Mouse (Mus musculus): Measurements from ENCODE around the gene Mtrex. TPM values are rescaled to one million over a fixed set of nuclear protein-coding genes. Genes with fewer than 3 reads are reported as not detected.

Gene Mtrex
- polyA plus RNA-seq, 1 experiment from 2014 or later = 67.8 TPM

DNA sequence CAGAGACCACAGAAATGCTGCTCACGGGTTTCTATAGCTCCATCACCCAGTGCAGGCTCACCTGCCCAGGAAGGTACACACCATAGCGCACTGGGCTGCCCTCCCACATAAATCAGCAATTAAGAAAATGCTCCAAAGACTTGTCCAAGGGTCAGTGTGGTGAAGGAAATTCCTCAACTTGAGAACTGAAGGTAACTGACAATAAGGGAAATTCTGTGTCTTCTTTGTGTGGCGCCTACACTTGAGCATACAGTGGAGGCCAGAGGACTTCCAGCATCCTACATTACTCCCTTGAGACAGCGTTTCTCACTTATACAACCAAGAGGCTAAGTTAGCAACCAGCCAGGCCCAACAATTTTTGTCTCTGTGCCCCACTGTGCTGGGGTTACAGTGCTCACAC, 1.2 kb downstream of the Mtrex start:
- peaks cover 10% of the 10 kb centered on the region for H3K36me3 ChIP-seq
- H3K4me2 ChIP-seq = peak overlapping the region; percentile 88
- no peaks in the 10 kb centered on the region for H3K27me3 ChIP-seq
- peak overlapping the region; percentile 83 for H3K9ac ChIP-seq
- peak overlapping the region; percentile 62 for H3K4me3 ChIP-seq
- no peak overlapping the region for H3K27ac ChIP-seq (replicated peaks)
- no peak for ATAC-seq (ENCODE audit: low read depth)
- H3K4me1 ChIP-seq (replicated peaks) = peaks cover 36% of the 10 kb centered on the region
- no peaks in the 10 kb centered on the region for H3K9me3 ChIP-seq
- WGBS = 78% methylated on average over 4 of the region's 4 CpGs

DNA sequence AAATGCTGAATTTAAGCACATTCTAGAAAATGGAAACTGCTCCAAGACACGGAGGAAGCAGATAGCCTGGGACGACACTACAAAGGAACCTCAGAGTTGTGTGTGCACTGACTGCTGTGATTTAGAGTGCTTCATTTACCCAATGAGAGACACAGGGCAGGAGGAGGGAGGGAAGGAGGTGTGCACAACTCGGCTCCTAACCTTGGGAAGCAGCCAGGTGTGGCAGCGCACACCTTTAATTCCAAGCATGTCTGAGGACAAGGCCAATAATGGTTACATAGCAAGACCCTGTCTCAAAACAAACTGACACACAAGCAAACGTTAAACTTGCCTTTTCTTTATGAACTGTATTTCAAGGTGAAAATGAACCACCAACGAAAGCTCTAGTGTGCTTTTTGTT, 1.9 kb downstream of the Mtrex start:
- H3K27ac ChIP-seq (replicated peaks) = no peak overlapping the region
- no peak for ATAC-seq (ENCODE audit: low read depth)
- H3K9ac ChIP-seq = no peak overlapping the region
- peaks cover 4% of the 10 kb centered on the region for H3K36me3 ChIP-seq
- no peaks in the 10 kb centered on the region for H3K27me3 ChIP-seq
- no peak overlapping the region for H3K4me3 ChIP-seq
- no peaks in the 10 kb centered on the region for H3K9me3 ChIP-seq
- peaks cover 36% of the 10 kb centered on the region for H3K4me1 ChIP-seq (replicated peaks)
- 71% methylated on average over 6 of the region's 6 CpGs for WGBS
- 0 out of 2 replicates have a peak overlapping the region, but pooled peaks have one; percentile 9 for H3K4me2 ChIP-seq

DNA sequence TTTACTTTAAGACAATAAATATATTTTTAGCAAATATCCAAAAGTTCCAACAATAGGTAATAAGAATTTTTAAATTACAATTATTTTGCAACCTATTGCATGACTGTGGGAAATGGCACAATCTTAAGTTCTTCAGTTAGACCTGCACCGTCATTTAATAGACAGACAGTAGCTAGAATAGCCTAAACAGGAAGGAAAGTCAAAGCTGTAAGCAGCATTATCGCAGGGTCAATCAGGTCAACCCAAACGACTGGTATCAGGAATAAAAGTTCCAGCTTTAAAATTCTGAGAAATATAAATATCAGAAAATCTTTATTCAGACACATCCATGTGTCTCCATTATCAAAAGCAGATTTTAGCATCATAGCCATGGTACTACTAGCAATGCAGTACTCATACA, 6.3 kb downstream of the Mtrex start:
- Histone ChIP-seq H3K4me2 (no peak overlapping the region), H3K9ac (no peak overlapping the region), H3K27me3 (no peaks in the 10 kb centered on the region), H3K9me3 (no peaks in the 10 kb centered on the region), H3K27ac (replicated peaks) (no peak overlapping the region), H3K4me3 (no peak overlapping the region), H3K4me1 (replicated peaks) (peaks cover 17% of the 10 kb centered on the region), H3K36me3 (peaks cover 37% of the 10 kb centered on the region)
- no peak for ATAC-seq (ENCODE audit: low read depth)
- 90% methylated on average over 3 of the region's 3 CpGs for WGBS

DNA sequence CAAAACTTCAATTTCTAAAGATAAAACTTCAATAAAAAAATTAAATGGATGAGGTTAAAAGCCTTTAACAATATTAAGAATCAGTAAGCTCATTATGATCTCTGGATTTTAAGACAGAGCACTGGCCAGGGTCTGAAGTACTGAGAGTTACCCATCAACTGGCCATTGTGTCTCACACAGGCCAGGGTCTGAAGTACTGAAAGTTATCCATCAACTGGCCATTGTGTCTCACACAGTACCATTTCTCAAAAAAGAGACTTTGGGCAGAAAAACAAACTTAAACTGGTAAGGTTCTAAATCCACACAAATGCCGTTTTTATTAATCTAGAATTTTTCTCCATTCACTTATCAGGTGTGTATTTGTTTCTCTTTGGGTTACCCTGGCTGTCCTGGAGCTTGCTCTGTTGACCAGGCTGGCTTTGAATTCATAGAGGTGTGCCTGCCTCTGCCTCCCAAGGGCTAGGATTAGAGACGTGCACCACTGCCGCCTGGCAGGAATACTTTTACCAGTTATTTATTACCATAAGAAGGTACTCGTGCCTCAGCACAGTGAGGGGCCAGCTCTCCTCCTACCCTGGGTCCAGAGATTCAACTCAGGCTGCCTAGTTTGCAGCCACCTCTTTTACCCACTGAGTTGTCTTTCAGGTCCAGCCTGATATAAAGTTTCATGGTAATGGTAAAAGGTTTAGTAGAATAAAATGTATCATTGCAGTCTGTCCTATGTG, 7.9 kb downstream of the Mtrex start:
- no peak overlapping the region for H3K27ac ChIP-seq (replicated peaks)
- H3K9me3 ChIP-seq = no peaks in the 10 kb centered on the region
- H3K27me3 ChIP-seq = no peaks in the 10 kb centered on the region
- no peak overlapping the region for H3K4me2 ChIP-seq
- H3K9ac ChIP-seq = no peak overlapping the region
- H3K4me3 ChIP-seq = no peak overlapping the region
- 84% methylated on average over 4 of the region's 4 CpGs for WGBS
- peaks cover 2% of the 10 kb centered on the region for H3K4me1 ChIP-seq (replicated peaks)
- H3K36me3 ChIP-seq = peaks cover 38% of the 10 kb centered on the region
- ATAC-seq (ENCODE audit: low read depth) = no peak

DNA sequence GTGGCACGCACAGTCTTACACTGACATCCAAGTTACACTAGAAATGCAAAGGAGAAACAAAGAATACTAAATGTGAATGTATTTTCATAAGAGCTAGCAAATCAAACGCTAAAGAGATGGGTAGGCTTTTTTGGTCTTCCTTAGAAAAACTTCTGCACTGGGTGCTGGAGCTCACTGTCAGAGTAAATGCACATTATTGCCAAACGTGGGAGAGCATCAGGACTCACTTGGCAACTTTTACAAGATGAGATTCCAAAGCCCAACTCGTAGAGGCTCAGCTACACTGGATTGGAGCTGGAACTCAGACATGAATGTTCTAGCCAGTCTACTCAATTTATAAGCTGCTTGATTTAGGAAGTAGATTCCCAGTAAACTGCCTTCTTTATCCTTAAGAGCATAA, 16.8 kb downstream of the Mtrex start:
- no peaks in the 10 kb centered on the region for H3K27me3 ChIP-seq
- H3K4me2 ChIP-seq = no peak overlapping the region
- 89% methylated on average over 4 of the region's 4 CpGs for WGBS
- ATAC-seq (ENCODE audit: low read depth) = no peak
- H3K4me1 ChIP-seq (replicated peaks) = no peaks in the 10 kb centered on the region
- H3K4me3 ChIP-seq = no peak overlapping the region
- H3K27ac ChIP-seq (replicated peaks) = no peak overlapping the region
- H3K36me3 ChIP-seq = peaks cover 55% of the 10 kb centered on the region
- H3K9me3 ChIP-seq = no peaks in the 10 kb centered on the region
- no peak overlapping the region for H3K9ac ChIP-seq

DNA sequence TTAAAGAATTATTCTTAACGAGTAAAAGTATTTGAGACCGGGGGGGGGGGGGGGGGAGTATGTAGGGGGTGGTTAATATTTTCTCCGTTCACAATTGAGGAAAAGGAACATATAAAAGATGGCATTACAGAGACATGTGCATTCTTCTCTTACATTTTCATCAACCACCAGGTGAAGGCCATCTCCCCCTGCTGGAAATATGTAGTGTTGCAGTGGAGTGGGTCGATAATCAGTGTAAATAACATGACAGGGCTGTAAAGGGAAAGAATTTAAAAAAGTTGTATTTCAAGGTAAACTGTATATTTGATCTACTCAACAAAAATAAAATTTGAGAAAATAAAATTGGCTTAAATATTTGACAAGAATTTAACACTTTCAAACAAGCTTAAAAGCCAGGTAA, 17.5 kb downstream of the Mtrex start:
- Histone ChIP-seq H3K9ac (no peak overlapping the region), H3K4me1 (replicated peaks) (no peaks in the 10 kb centered on the region), H3K27me3 (no peaks in the 10 kb centered on the region), H3K4me3 (no peak overlapping the region), H3K36me3 (peaks cover 62% of the 10 kb centered on the region), H3K4me2 (no peak overlapping the region), H3K27ac (replicated peaks) (no peak overlapping the region), H3K9me3 (no peaks in the 10 kb centered on the region)
- WGBS = 71% methylated on average over 4 of the region's 4 CpGs
- no peak for ATAC-seq (ENCODE audit: low read depth)

DNA sequence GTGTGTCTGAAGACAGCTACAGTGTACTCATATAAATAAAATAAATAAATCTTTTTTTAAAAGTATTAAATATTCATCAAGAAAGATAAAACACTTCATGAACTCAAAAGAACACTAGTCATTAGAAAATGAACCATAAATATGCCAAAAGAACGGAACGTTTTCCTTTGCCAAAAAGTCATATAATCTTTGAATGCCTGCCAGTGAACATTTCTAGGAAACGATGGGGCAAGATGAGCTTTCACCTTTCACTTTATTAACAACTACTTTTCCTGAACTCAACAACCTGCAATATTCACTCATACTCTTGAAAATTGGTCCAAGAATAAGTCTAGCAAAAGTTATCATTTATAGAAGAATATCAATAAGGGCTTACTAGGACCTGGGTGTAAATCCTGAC, 25.0 kb downstream of the Mtrex start:
- H3K9me3 ChIP-seq = no peaks in the 10 kb centered on the region
- WGBS = 89% methylated on average over 3 of the region's 3 CpGs
- H3K4me3 ChIP-seq = no peak overlapping the region
- H3K9ac ChIP-seq = no peak overlapping the region
- no peaks in the 10 kb centered on the region for H3K4me1 ChIP-seq (replicated peaks)
- no peak for ATAC-seq (ENCODE audit: low read depth)
- no peak overlapping the region for H3K4me2 ChIP-seq
- H3K27ac ChIP-seq (replicated peaks) = no peak overlapping the region
- H3K36me3 ChIP-seq = peaks cover 73% of the 10 kb centered on the region
- H3K27me3 ChIP-seq = no peaks in the 10 kb centered on the region

DNA sequence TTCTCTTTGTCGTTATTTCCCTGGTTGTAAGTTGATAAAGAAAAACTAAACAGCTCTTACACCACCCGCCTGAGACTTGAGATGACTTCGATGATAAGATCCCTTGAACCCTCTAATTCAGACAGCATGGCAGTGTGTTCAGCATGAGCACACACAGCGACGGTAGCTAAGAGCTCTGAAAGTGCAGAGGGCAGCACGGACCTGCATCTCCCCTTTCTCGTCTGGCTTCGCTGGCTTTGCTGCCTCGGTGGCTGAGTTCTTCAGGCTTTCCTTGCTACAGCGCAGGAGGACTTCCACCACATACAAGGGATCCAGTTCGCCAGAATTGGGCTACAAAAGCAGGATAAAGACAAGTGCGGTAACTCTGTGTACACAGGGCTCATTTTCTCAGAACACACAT, 40.0 kb downstream of the Mtrex start:
- Histone ChIP-seq H3K36me3 (peaks cover 84% of the 10 kb centered on the region), H3K27ac (replicated peaks) (no peak overlapping the region), H3K9me3 (no peaks in the 10 kb centered on the region), H3K4me1 (replicated peaks) (no peaks in the 10 kb centered on the region), H3K4me2 (no peak overlapping the region), H3K27me3 (no peaks in the 10 kb centered on the region), H3K9ac (no peak overlapping the region), H3K4me3 (no peak overlapping the region)
- 90% methylated on average over 12 of the region's 12 CpGs for WGBS
- ATAC-seq (ENCODE audit: low read depth) = no peak

DNA sequence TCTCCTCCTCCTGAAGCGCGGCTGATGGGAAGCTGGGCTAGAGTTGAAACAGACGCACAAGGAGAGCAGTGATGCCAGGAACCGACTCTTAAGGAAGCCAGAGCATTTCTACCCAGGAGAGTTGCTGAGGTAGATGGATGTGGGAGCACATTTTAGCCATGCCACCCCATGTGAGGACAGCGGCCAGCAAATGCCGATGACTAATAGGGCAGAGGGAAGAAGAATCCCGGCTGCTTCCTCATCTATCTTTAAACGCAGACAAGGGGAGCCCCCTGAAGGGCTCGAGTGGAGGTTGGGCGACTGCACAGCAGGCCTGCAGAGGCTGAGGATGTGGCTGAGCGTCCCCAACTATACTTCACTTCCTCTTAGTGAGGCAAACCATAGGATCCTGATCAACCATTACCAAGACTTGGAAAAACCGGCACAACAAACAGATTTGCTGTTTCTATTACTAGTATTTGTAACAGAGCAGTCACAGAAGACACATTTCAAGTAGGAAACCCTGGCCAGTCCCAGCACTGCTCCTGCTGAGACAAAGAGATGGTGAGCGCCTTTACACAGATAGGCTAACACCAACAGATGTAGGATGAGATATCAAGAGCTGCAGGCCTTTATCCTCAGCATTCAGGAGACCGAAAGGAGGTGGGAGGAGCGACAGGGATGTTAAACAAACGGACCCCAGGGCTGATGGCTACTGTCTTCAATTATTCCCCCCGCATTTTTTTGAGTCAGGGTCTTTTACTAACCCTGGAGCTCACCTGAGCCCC, 55.5 kb downstream of the Mtrex start:
- no peak overlapping the region for H3K9ac ChIP-seq
- no peaks in the 10 kb centered on the region for H3K27me3 ChIP-seq
- no peaks in the 10 kb centered on the region for H3K4me1 ChIP-seq (replicated peaks)
- no peak overlapping the region for H3K4me3 ChIP-seq
- 83% methylated on average over 17 of the region's 17 CpGs for WGBS
- H3K9me3 ChIP-seq = no peaks in the 10 kb centered on the region
- H3K4me2 ChIP-seq = no peak overlapping the region
- peaks cover 87% of the 10 kb centered on the region for H3K36me3 ChIP-seq
- ATAC-seq (ENCODE audit: low read depth) = no peak
- no peak overlapping the region for H3K27ac ChIP-seq (replicated peaks)

DNA sequence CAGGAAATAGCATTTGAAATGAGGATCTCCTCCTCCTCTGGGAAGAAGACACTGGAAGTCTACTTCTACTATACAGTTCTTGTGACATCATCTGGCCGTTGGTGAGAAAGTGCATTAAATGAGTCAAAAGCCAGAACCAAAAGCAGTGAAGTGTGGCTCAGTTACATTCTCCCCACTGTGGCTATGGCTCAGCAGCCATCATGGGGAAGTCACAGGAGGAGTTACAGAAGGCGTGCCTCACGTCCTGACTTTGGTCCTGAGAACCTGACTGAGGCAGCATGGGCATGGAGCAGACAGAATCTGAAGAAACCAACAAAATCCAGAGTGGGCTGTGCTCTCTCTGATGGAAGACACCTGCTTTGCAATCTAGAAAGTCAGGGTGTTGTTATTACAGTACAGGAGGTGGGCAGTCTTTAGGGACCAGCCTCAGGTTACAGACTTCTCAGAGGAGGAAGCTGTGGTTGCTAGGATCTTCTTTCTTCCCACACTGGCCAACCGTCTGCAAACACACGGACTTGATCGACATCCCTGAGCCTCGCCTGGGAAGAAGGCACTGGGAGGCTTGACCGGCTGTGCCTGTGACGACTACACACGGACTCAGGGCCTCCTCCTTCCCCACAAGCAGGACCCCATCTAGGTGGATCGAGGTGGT, 57.0 kb downstream of the Mtrex start:
- Histone ChIP-seq H3K27ac (replicated peaks) (no peak overlapping the region), H3K4me2 (no peak overlapping the region), H3K9ac (no peak overlapping the region), H3K27me3 (no peaks in the 10 kb centered on the region), H3K9me3 (no peaks in the 10 kb centered on the region), H3K4me3 (no peak overlapping the region), H3K4me1 (replicated peaks) (no peaks in the 10 kb centered on the region), H3K36me3 (peaks cover 94% of the 10 kb centered on the region)
- WGBS = 88% methylated on average over 11 of the region's 11 CpGs
- no peak for ATAC-seq (ENCODE audit: low read depth)

DNA sequence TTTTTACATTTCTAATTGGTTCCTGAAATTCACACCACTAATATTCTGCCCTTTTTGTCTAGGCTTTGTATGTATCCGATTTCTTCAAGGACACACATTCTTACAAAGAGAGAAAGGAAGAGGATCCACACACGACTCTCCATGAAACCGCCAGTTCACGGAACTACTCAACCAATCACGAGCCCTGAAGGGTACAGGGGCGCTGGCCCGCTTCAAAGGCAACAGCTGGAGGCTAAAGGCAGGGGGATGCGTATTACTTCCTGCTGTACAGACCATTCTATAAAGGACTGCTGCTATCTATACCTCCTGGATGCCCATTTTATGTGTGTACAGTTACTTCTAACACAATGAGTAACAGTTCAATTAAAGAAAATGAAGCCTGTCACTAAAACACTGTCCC, 59.8 kb downstream of the Mtrex start:
- ATAC-seq (ENCODE audit: low read depth) = no peak
- Histone ChIP-seq H3K4me2 (no peak overlapping the region), H3K9ac (no peak overlapping the region), H3K4me1 (replicated peaks) (no peaks in the 10 kb centered on the region), H3K36me3 (peaks cover 90% of the 10 kb centered on the region), H3K27ac (replicated peaks) (no peak overlapping the region), H3K9me3 (no peaks in the 10 kb centered on the region), H3K27me3 (no peaks in the 10 kb centered on the region), H3K4me3 (no peak overlapping the region)
- 92% methylated on average over 8 of the region's 8 CpGs for WGBS

DNA sequence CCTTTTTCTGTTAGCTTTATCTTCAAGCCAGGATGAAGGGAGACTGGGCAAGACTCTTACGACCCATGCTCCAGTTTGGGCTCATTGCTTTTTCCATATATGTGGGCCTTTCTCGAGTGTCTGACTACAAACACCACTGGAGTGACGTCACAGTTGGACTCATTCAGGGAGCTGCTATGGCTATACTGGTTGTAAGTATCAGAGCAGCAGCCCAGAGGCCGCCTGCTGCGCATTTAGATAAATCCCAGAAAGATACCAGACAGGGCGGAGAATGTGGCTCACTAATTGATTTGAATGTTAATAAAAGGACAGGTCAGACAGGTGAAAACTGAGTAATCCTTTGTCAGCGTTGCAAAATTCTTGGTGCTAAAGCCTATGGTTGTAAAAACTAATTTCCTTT, 60.4 kb downstream of the Mtrex start:
- no peaks in the 10 kb centered on the region for H3K9me3 ChIP-seq
- no peak overlapping the region for H3K4me2 ChIP-seq
- WGBS = 93% methylated on average over 7 of the region's 7 CpGs
- H3K4me3 ChIP-seq = no peak overlapping the region
- H3K27me3 ChIP-seq = no peaks in the 10 kb centered on the region
- no peak overlapping the region for H3K9ac ChIP-seq
- no peaks in the 10 kb centered on the region for H3K4me1 ChIP-seq (replicated peaks)
- ATAC-seq (ENCODE audit: low read depth) = no peak
- H3K36me3 ChIP-seq = peaks cover 84% of the 10 kb centered on the region
- no peak overlapping the region for H3K27ac ChIP-seq (replicated peaks)
